Mouse (Mus musculus) mature B cell (primary cell): ENCODE data around the gene Gm5741.

Experiments used
- in situ Hi-C: fragments of 300-500 bp; cut with MboI; formaldehyde crosslinking; loops from 2 replicates; pipeline ENCODE4 v1.14.3; 2019

The Gm5741 gene

GRCm38 (mm10) chr8:85074617-85075016 lies 6.8 kb upstream of the Gm5741 start:
- in situ Hi-C loops, result loop anchor here (25.0 kb wide), 1 partner anchor 213 kb away; the partner anchor contains the start of genes Orc6 and Vps35

- in situ Hi-C loops, result no loop called here
These were observed 6.4 kb upstream of the Gm5741 start for GRCm38 (mm10) chr8:85074167-85074566.

DNA sequence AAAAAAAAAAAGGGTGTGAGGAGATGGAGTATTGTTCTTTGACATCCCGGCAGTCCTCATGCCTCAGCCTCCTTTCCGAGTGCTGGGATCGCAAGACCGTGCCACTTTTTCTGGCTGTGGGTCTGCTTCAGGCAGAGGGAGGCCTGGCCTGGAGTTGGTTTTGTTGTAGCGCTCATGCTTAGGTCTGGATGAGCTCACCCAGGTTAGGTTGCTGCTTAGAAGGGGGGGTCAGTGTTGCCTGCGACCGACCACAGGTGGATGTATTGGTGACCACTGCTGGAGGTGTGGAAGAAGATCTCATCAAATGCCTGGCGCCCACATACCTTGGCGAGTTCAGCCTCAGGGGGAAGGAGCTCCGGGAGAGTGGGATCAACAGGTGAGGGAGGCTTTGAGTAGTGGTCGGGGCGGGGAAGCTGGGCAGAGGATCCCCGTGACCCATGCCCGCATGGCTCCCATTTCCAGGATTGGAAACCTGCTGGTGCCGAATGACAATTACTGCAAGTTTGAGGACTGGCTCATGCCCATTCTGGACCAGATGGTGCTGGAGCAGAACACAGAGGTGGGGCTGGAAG lies 5.3 kb upstream of the Gm5741 start:
- in situ Hi-C loops, result no loop called here

DNA sequence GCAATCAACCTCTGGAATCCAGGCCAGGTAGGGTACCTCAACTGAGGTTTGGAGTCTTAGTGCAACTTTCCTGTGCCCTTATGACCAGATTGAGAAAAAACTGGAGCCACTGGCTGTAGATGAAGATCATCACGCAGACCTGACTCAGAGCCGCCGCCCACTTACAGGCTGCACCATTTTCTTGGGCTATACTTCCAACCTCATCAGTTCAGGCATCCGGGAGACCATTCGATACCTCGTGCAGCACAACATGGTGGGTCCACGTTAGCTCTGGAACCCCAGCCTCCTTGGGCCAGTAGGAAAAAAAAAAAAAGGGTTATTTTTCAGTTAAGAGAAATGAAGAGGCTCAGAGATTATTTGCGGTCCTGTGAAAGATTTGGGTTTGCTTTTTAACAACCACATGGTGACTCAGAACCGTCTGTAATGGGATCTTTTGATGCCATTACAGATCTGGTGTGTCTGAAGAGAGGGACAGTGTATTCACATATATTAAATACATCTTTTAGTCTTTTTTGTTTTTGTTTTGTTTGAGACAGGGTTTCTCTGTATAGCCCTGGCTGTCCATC lies 4.7 kb upstream of the Gm5741 start:
- in situ Hi-C loops, result no loop called here

- in situ Hi-C loops, result no loop called here
These were observed 3.9 kb upstream of the Gm5741 start, which contains the start of gene Dhps for GRCm38 (mm10) chr8:85071514-85072281. Dhps (plus strand) TSS chr8:85071757.

GRCm38 (mm10) chr8:85071041-85071440 lies 3.3 kb upstream of the Gm5741 start:
- in situ Hi-C loops, result no loop called here

DNA sequence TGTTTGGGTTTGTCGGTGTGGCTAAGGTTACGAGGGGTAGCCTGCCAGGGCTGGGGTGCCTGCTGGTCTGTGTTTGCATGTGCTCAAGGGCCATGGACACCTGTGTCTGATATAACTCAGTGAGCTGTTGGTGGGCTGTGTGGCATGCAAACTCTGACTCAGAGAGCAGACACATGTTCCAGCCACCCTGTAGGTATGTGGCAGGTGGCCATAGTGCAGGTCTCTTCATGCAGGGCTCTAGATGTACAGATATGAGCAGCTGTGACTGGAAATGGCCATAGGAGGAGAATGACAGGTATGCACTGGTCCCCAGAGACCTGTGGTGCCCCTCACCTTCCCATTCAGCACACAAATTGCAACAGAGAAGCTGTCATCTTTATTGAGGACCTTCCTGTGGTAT lies 627 bp downstream of the Gm5741 start:
- in situ Hi-C loops, result no loop called here

DNA sequence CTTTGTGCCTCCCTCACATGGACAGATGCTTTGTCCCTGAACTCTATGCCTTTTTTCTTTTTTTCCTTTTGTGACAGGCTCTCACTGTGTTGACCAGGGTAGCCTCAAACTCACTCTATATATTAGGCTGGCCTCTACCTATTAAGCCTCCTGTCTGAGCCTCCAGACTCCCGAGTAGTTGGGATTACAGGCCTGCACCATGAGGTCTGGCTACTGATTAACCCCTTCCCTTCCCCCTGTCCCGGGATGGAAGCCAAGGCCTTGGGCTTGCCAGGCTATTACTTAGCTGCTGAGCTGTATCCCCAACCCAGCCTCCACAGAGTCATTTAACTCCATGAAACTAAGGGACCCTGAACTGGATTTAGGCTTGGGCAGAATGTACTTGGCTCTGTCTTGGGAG lies 2.6 kb downstream of the Gm5741 start:
- in situ Hi-C loops, result no loop called here

- in situ Hi-C loops, result no loop called here
These were observed 5.2 kb downstream of the Gm5741 start for GRCm38 (mm10) chr8:85062603-85063002.

DNA sequence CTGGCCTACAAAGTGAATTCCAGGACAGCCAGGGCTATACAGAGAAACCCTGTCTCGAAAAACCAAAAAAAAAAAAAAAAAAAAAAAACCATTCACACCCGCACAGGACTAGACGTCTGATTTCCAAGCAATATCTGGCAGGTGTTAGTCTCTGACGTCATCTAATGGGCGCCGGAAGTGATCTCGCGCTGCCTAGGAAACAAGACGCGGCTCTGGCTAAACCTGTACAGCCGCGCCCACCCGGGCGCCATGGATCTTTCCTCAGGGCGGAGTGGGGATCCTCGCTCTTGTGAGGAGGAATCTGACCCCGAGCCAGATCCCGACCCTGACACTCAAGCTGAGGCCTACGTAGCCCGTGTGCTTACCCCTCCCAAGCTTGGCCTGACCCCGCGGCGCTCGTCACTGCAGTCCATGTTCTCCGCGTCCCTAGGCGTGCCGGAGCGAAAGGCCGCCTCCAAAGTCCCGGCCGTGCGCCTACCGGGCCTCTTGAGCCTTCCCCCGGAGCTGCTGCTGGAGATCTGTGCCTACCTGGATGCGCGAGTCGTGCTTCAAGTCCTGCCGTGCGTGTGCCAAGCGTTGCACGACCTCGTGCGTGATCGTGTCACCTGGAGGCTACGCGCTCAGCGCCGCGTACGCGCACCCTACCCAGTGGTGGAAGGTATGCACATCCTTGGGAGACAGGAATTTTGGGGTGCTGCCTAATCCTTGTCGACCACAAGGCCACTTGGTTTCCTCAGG lies 7.7 kb downstream of the Gm5741 start, which contains the start of gene Fbxw9:
Gene Fbxw9, plus strand, starts transcription at position 177 of the 738 bp plus-strand sequence.
- in situ Hi-C loops, result no loop called here

DNA sequence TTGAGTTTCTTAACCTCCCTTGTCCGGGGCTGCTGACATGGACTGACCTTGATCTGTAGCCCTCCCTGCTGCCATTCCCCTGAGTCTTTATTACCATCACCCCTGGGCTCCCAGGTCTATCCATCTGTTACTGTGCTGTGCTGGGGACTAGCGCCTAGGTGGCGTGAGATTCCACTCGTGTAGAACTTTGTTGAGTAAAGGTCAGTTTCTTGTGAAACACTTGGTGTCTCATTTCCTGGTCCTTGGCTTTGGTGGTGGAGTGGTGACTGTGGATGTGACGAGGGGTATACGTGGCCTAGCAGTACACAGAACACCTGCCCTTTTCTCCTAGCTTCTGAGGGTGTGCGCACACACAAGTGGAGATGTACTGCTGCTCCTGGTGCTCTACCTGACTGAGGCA lies 10.4 kb downstream of the Gm5741 start:
- in situ Hi-C loops, result no loop called here

- in situ Hi-C loops, result no loop called here
These were observed 24.2 kb downstream of the Gm5741 start for GRCm38 (mm10) chr8:85043619-85044018.

GRCm38 (mm10) chr8:85037681-85038531 lies 29.9 kb downstream of the Gm5741 start:
- in situ Hi-C loops, result no loop called here

GRCm38 (mm10) chr8:85037366-85037680 lies 30.5 kb downstream of the Gm5741 start:
- in situ Hi-C loops, result no loop called here

- in situ Hi-C loops, result no loop called here
These were observed 30.9 kb downstream of the Gm5741 start, which contains the start of gene Tnpo2 for GRCm38 (mm10) chr8:85036718-85037365. Tnpo2 (plus strand) TSS chr8:85036915.

DNA sequence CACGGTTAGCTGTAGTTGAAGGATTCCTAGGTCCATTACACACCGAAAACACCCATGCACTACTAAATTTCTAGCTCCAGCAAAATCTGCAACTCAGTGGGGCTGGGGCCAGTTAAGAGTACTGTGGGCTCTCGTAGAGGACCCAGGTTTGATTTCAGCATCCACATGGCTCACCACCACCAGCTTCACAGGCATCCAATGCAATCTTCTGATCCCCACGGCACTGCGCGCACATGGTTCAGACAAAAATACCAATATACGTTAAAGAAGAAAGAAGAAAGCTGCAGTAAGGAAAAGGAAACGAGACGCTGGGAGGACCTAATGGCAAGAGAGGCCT lies 31.4 kb downstream of the Gm5741 start:
- in situ Hi-C loops, result no loop called here

- in situ Hi-C loops, result no loop called here
These were observed 32.0 kb downstream of the Gm5741 start for GRCm38 (mm10) chr8:85035728-85036310.

DNA sequence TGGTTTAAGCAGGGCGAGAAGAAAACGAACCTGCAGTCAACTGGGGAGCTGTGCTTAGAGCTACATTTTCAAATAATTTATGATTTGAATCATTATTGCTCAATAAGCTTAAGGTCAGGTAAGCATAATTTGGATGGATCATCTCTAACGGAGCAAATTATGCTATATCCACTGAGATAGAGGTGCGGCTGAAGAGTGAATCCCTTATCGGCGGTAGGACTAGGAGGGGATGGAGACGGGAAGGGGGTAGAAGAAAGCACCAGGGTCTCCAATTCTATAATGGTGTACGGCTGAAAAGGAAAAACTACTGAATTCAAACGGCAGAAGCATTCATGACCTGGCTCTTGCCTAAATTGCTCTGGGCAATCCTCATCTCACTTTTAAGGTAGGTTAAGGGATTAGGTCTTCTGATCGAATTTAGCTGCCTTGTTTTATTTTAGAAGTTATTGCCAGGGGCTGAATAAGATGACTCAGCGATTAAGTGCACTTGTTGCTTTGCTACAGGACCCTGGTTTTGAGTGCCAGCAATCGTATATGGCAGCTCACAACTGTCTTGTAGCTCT lies 32.5 kb downstream of the Gm5741 start:
- in situ Hi-C loops, result no loop called here

GRCm38 (mm10) chr8:85034764-85035163 lies 33.0 kb downstream of the Gm5741 start:
- in situ Hi-C loops, result no loop called here

- in situ Hi-C loops, result no loop called here
These were observed 33.9 kb downstream of the Gm5741 start for GRCm38 (mm10) chr8:85033867-85034266.
